Mouse (Mus musculus) kidney, postnatal 0 days (tissue): ENCODE results near the gene Sash3. TPM values are rescaled to one million over a fixed set of nuclear protein-coding genes. Genes with fewer than 3 reads are reported as not detected.

ENCODE experiments used
- ATAC-seq: fragments of 200-750 bp; cut with Nextera tagmentation; replicated peaks from 2 replicates; pipeline ENCODE4 v1.8.0; 2017; ENCODE audit warnings: low read depth, moderate number of reproducible peaks, moderate TSS enrichment, moderate library complexity; ENCODE audit not compliant: low FRiP score
- DNase-seq: peaks from one replicate; pipeline ENCODE4 v3.0.0-alpha.2; 2016; ENCODE audit warnings: low spot score
- H3K27ac ChIP-seq: fragments of 300-500 bp; sonication (generic); 2 replicates; pipeline ENCODE4 v1.5.1; 2014; ENCODE audit warnings: mild to moderate bottlenecking
- H3K27me3 ChIP-seq: fragments of 300-500 bp; sonication (generic); 2 replicates; pipeline ENCODE4 v1.6.1; 2014; ENCODE audit warnings: low read length, mixed read lengths; ENCODE audit not compliant: insufficient read depth
- H3K36me3 ChIP-seq: fragments of 300-500 bp; sonication (generic); 2 replicates; pipeline ENCODE4 v1.6.1; 2014; ENCODE audit warnings: low read length, mixed read lengths; ENCODE audit not compliant: insufficient read depth
- H3K4me1 ChIP-seq: fragments of 300-500 bp; sonication (generic); replicated peaks from 2 replicates; pipeline ENCODE4 v1.6.1; 2014; ENCODE audit warnings: antibody characterized with exemption, low read length, mixed read lengths; ENCODE audit not compliant: insufficient read depth
- H3K4me2 ChIP-seq: fragments of 300-500 bp; sonication (generic); 2 replicates; pipeline ENCODE4 v1.6.1; 2014; ENCODE audit warnings: mild to moderate bottlenecking, low read length, moderate library complexity, mixed read lengths
- H3K4me3 ChIP-seq: fragments of 300-500 bp; sonication (generic); replicated peaks from 2 replicates; pipeline ENCODE4 v1.5.1; 2014; ENCODE audit warnings: low read depth, low read length
- H3K9ac ChIP-seq: fragments of 300-500 bp; sonication (generic); 2 replicates; pipeline ENCODE4 v1.6.1; 2014; ENCODE audit warnings: low read depth, low read length
- H3K9me3 ChIP-seq: fragments of 300-500 bp; sonication (generic); replicated peaks from 2 replicates; pipeline ENCODE4 v1.6.1; 2016; ENCODE audit warnings: low read length, inconsistent platforms, mixed read lengths
- CTCF ChIP-seq: IDR thresholded peaks from 2 replicates; pipeline ENCODE4 v1.5.1; 2016; ENCODE audit warnings: antibody characterized with exemption, low read depth, mild to moderate bottlenecking, moderate library complexity
- WGBS: fragments of 180-500 bp; shearing (Covaris S2); extraction: QIAGEN DNeasy Blood & Tissue Kit; methylation state at CpG from one replicate; pipeline ENCODE4 v1.1.7; 2014; 5-methylcytosine and 5-hydroxymethylcytosine counted together
- polyA plus RNA-seq: library from polyadenylated mRNA; unstranded; fragments of >200 nt; fragmentation: Nextera tagmentation; extraction: Ambion mirVana; gene quantifications from 2 replicates; pipeline ENCODE4 v1.2.1, GENCODE M21; 2015

Gene Sash3
- polyA plus RNA-seq, 1 experiment from 2014 or later: 1.2 TPM

DNA sequence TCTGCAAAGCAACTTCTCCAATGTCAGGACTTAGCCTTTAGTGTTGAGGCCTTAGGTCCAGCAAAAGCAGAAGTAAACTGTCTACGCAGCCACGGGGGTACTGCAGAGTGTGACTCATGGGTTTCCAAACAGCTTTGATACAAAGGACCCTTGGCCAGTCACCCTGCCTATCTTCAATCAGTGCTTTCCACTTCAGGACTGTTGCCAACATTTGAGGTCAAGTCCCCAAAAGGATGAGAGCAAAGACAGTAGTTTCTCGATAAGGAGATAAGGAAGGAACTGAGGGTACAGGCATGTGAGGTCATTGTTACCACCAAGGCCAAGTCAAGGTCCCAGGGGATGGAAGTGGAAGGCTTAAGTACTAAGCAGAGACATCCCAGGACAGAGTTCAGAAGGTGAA, 40.0 kb upstream of the Sash3 start:
- Histone ChIP-seq H3K4me1 (no peaks in the 10 kb centered on the region), H3K9ac (no peak overlapping the region), H3K4me2 (no peak overlapping the region), H3K36me3 (no peaks in the 10 kb centered on the region), H3K27me3 (no peaks in the 10 kb centered on the region), H3K9me3 (no peaks in the 10 kb centered on the region), H3K27ac (no peak overlapping the region), H3K4me3 (no peak overlapping the region)
- no peak for DNase-seq
- ATAC-seq: no peak
- TF ChIP-seq CTCF: no peak
- WGBS: 72% methylated on average over 3 of the region's 3 CpGs

GRCm38 (mm10) chrX:48108394-48109315, 37.6 kb upstream of the Sash3 start, which contains the start of gene Xpnpep2:
Xpnpep2 (plus strand) TSS chrX:48108725.
- Histone ChIP-seq H3K27ac (no peak within 1 kb of the TSS), H3K36me3 (no peaks in the 10 kb centered on the region), H3K4me3 (no peak within 1 kb of the TSS), H3K27me3 (no peaks in the 10 kb centered on the region), H3K9me3 (no peaks in the 10 kb centered on the region), H3K9ac (no peak within 1 kb of the TSS), H3K4me2 (no peak within 1 kb of the TSS), H3K4me1 (no peaks in the 10 kb centered on the region)
- no peak for TF ChIP-seq CTCF
- 51% methylated on average over 6 of the region's 6 CpGs for WGBS
- ATAC-seq: peak; percentile 73
- DNase-seq: no peak

DNA sequence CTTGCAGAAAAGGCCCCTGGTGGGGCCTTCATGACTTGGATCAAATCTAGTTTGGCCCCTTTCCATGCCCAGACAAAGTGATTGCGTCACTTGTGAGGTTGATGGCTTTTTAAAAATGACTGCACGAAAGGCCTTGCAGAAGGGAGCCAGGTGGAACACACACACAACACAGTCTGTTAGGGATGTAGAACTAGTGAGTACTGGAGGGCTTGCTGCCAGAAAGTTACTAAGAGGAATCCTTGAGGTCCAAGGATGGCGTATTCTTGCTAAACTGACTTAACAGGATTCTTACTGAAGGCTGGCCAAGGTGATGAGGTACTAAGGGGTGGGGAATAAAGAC, 37.0 kb upstream of the Sash3 start:
- Histone ChIP-seq H3K9ac (no peak overlapping the region), H3K27me3 (no peaks in the 10 kb centered on the region), H3K27ac (no peak overlapping the region), H3K36me3 (no peaks in the 10 kb centered on the region), H3K9me3 (no peaks in the 10 kb centered on the region), H3K4me3 (no peak overlapping the region), H3K4me2 (no peak overlapping the region), H3K4me1 (no peaks in the 10 kb centered on the region)
- DNase-seq (no peak), ATAC-seq (no peak)
- WGBS: 84% methylated on average over 3 of the region's 3 CpGs
- TF ChIP-seq CTCF: no peak

GRCm38 (mm10) chrX:48119294-48119693, 26.9 kb upstream of the Sash3 start:
- Histone ChIP-seq H3K27me3 (no peaks in the 10 kb centered on the region), H3K9me3 (no peaks in the 10 kb centered on the region), H3K4me2 (no peak overlapping the region), H3K4me3 (no peak overlapping the region), H3K36me3 (no peaks in the 10 kb centered on the region), H3K9ac (no peak overlapping the region), H3K27ac (no peak overlapping the region), H3K4me1 (no peaks in the 10 kb centered on the region)
- TF ChIP-seq CTCF: no peak
- DNase-seq (no peak), ATAC-seq (no peak)

- Histone ChIP-seq H3K36me3 (no peaks in the 10 kb centered on the region), H3K9ac (no peak overlapping the region), H3K27me3 (no peaks in the 10 kb centered on the region), H3K4me3 (no peak overlapping the region), H3K9me3 (no peaks in the 10 kb centered on the region), H3K4me2 (peak overlapping the region; percentile 14; the same call in 1 of the 2 replicates), H3K27ac (no peak overlapping the region), H3K4me1 (no peaks in the 10 kb centered on the region)
- DNase-seq (peak; percentile 63), ATAC-seq (peak; percentile 54; the same call in 1 of the 2 replicates)
- 32% methylated on average over 17 of the region's 17 CpGs for WGBS
- peak; percentile 66 for TF ChIP-seq CTCF
Observed at GRCm38 (mm10) chrX:48124132-48125071, 21.8 kb upstream of the Sash3 start.

DNA sequence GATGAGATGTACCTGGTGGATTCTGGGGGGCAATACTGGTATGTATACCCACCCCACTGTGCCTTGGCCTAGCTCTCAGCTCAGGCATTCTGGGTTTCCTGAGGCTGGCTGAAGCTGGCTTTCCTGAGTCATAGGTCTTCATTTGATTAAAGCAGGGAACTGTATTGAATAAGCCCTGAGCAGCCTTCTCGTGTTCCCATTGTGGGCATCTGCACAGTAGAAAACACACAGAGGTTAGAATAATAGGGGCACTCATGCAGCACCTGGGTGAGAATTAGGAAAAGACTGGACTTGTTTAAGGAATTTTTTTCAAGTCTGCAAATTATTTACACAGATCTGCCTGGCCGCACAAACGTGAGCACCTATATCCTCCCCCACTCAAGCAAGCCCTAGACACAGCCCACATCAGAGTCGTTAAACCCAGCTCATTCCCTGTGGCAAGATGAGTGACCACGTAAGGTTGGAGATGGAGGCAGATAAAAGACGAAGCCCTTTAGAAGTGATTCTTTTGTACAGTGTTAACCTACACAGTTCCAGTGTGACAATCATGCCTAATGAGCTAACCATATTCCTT, 19.2 kb upstream of the Sash3 start:
- peak; percentile 66; the same call in 1 of the 2 replicates for ATAC-seq

More for the DNA sequence above, 19.2 kb upstream of the Sash3 start:
- Histone ChIP-seq H3K27me3 (no peaks in the 10 kb centered on the region), H3K4me2 (no peak overlapping the region), H3K27ac (no peak overlapping the region), H3K4me3 (no peak overlapping the region), H3K9ac (no peak overlapping the region), H3K4me1 (no peaks in the 10 kb centered on the region), H3K36me3 (no peaks in the 10 kb centered on the region), H3K9me3 (no peaks in the 10 kb centered on the region)
- TF ChIP-seq CTCF: no peak
- no peak for DNase-seq
- WGBS: 45% methylated on average over 6 of the region's 6 CpGs
